Mouse (Mus musculus) WW6 (cell line): ENCODE measurements at regions not wholly inside any gene's neighbourhood (a gene's known extent, or its start where the extent isn't known, plus 50 kb on each side); places are given as distances from the start of the nearest gene placed in this dataset.
A peak's percentile ranks its signal among the peaks of the same experiment; 100 is the strongest.
"Not testable (repeated sequence)": the region's sequence is repeated elsewhere in the genome, so short reads cannot be mapped to it uniquely, and the experiment has no call there.

Source experiments
- DNase-seq: peaks from one replicate; pipeline ENCODE4 v3.0.0-alpha.2; 2013; ENCODE audit warnings: low read depth, low spot score

- not testable (repeated sequence) for DNase-seq
These were observed 330.6 kb downstream of the 9430069I07Rik start for GRCm38 (mm10) chr15:34027111-34027510.

- no peak for DNase-seq
These were observed 332.3 kb downstream of the 9430069I07Rik start for GRCm38 (mm10) chr15:34025396-34025795.

GRCm38 (mm10) chr15:34021857-34022256, 335.8 kb downstream of the 9430069I07Rik start:
- DNase-seq: peak; percentile 62

- DNase-seq: peak; percentile 45
These were observed 341.1 kb downstream of the 9430069I07Rik start for GRCm38 (mm10) chr15:34016397-34017156.

- no peak for DNase-seq
These were observed 349.1 kb downstream of the 9430069I07Rik start for GRCm38 (mm10) chr15:34008591-34008990.

GRCm38 (mm10) chr15:33992383-33992782, 365.3 kb downstream of the 9430069I07Rik start:
- DNase-seq: no peak

GRCm38 (mm10) chr15:33975077-33975476, 382.6 kb downstream of the 9430069I07Rik start:
- no peak for DNase-seq

- DNase-seq: no peak
These were observed 384.2 kb downstream of the 9430069I07Rik start for GRCm38 (mm10) chr15:33973466-33973865.

GRCm38 (mm10) chr15:33969409-33969808, 388.3 kb downstream of the 9430069I07Rik start:
- DNase-seq: no peak

- DNase-seq: no peak
These were observed 422.5 kb downstream of the 9430069I07Rik start for GRCm38 (mm10) chr15:33935013-33935664.

- DNase-seq: no peak
These were observed 431.2 kb downstream of the 9430069I07Rik start for GRCm38 (mm10) chr15:33926446-33926845.

GRCm38 (mm10) chr15:33924094-33924890, 433.4 kb downstream of the 9430069I07Rik start:
- no peak for DNase-seq

- DNase-seq: no peak
These were observed 442.8 kb downstream of the 9430069I07Rik start for GRCm38 (mm10) chr15:33914891-33915290.

GRCm38 (mm10) chr15:33906727-33907479, 450.8 kb downstream of the 9430069I07Rik start:
- DNase-seq: no peak

GRCm38 (mm10) chr15:33896076-33896475, 461.6 kb downstream of the 9430069I07Rik start:
- DNase-seq: no peak

- no peak for DNase-seq
These were observed 467.1 kb downstream of the 9430069I07Rik start for GRCm38 (mm10) chr15:33890606-33891005.

GRCm38 (mm10) chr15:33888865-33889368, 468.8 kb downstream of the 9430069I07Rik start:
- DNase-seq: no peak

- DNase-seq: no peak
These were observed 495.4 kb downstream of the 9430069I07Rik start for GRCm38 (mm10) chr15:33862224-33862752.

- no peak for DNase-seq
These were observed 532.1 kb downstream of the 9430069I07Rik start for GRCm38 (mm10) chr15:33825435-33826088.

- no peak for DNase-seq
These were observed 532.8 kb downstream of the 9430069I07Rik start for GRCm38 (mm10) chr15:33824826-33825225.
